Mouse (Mus musculus): Measurements from ENCODE around the gene Ly6g6f.
A peak's percentile ranks its signal among the peaks of the same experiment; 100 is the strongest.
"Not testable (repeated sequence)": the region's sequence is repeated elsewhere in the genome, so short reads cannot be mapped to it uniquely, and the experiment has no call there.

Ly6g6f gene

GRCm38 (mm10) chr17:35052271-35052798 is 33.1 kb downstream of the Ly6g6f start:
- DNase-seq (ENCODE audit: inconsistent ontology term): no peak

- peak; percentile 95 for DNase-seq (ENCODE audit: inconsistent ontology term)
Observed at GRCm38 (mm10) chr17:35051156-35052086, 34.0 kb downstream of the Ly6g6f start.

DNA sequence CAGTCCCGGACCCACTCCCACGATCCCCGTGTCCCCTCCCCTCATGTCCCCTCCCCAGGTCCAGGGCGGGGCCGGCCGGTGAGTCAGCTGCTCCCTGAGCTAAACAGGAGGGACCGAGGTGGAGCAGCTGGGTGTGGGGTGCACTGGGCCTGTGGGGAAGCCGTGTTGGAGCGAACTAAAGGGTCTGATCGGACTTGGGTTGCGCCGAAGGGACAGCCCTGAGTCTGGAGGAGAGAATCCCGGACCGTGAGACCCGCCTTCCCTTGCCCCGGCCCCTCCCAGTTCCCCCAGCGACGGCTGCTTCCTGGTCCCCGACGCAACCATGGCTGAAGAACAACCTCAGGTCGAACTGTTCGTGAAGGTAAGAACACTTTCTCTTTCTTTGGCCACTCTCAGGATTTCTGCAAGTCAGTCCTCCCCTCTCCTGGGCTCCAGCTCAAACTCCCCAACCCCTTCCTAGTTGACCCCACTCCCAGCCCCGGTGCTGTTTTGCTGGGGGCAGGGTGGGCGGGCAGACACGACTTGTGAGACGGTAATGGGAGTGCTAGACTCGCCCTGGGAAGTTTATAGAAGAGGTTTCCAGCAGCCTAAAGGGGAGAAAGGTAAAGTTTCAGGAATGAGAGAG is 35.2 kb downstream of the Ly6g6f start:
- peak; percentile 80 for DNase-seq (ENCODE audit: inconsistent ontology term)

- peak; percentile 67 for DNase-seq (ENCODE audit: inconsistent ontology term)
Observed at GRCm38 (mm10) chr17:35049561-35050016, 35.8 kb downstream of the Ly6g6f start, which contains the start of gene Clic1. Gene Clic1, plus strand, starts transcription at chr17:35049966.

DNA sequence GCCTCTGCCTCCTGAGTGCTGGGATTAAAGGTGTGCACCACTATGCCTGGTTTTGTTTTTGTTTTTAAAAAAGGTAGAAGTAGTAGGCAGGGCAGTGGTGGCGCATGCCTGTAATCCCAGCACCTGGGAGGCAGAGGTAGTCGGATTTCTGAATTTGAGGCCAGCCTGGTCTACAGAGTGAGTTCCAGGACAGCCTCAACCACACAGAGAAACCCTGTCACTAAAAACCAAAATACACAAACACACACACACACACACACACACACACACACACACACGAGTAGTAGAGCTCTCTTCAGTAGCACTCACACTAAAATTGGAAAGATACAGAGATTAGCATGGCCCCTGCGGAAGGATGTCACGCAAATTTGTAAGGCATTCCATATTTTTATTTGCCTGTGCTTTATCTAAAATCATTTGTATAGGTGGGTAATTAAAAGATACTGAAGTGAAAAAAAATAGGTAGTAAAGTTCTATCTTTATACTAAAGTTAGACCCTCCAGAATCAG is 36.4 kb downstream of the Ly6g6f start:
- DNase-seq (ENCODE audit: inconsistent ontology term): no peak

DNA sequence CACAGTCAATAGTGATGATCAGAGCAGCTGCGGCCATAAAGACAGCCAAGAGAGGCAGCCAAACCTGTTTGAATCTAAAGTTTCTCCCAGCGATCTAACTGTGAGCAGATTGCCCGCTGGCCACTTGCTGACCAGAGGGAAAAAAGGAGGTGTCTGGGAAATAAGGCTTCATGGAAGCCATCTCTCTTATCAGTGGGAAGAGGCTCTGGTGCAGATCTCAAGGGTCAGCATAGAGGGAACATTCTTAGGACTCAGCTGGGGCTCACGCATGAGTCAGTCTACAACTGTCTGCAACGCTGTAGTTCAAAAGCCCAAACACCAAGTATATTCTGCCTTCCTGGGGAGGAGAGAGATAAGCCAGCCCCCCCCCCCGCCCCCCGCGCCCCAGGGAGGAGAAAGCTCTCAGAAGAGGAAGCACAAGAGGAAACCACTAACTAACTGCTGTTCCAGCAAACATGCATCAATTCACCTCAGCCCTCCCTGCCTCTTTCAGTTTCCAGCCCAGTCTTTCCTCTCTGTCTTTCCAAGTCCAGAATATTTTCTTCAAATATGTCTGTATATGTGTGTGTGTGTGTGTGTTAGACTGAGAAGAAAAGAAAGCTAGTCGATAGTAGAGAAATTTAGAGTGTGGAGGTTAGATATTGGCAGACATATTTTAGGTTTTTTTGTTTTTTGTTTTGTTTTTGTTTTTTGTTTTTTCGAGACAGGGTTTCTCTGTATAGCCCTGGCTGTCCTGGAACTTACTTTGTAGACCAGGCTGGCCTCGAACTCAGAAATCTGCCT is 37.1 kb downstream of the Ly6g6f start:
- no peak for DNase-seq (ENCODE audit: inconsistent ontology term)

DNA sequence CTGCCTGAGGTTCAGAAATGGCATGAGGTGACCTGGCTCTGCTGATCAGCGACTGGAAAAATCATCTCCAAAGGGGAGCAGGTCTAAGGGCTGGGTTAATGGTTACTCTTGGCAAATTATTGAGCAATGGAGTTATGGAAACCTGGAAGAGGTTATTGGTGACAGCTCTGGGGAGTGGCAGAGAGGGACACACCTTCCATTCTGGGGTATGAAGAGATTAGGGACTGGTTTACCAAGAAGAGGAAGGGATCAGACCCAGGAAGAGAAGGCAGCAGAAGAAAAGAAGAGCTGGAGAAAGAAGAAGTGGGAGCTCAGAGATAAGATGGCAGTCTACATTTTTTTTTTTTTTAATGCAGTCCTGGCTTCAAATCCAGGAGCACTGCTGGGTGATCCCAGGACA is 37.7 kb downstream of the Ly6g6f start:
- DNase-seq (ENCODE audit: inconsistent ontology term): no peak

DNA sequence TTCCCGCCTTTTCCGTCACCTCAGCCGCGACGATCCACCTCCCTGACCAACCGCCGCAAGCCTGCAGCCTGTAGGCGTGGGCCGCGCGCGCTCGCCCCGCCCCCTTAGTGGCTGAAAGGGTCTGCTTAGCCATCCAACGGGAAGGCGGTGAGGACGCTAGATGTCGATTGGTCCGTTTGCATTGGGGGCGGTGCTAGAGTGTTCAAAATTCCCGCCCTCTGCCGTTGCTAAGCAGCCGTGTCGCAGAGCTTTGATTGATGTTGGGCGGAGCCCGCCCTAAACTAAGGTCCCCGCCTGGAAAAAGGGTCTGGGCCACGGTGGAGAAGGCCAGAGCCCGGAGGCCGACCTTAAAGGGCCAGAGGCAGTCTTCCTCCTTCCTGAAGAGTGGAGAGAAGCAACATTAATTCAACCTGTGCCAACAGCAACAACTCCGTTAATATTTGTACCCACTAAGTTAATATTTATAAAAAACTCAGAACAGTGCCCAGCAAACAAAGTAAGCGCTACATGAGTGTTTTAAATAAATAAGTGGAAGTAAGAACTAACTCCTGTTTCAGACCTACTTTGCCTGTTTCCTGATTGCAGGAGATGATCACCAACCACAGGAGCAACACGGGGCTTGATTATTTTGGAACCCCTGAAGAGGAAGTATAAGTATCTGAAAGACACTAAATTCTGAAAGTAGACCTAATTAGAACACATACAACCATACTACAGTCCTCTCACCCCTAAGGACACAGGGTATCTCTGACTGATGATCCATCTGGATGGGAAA is 38.5 kb downstream of the Ly6g6f start, which contains the start of gene Msh5:
TSS of gene Msh5 (minus strand) at position 65 of the 775 bp plus-strand sequence.
- peak; percentile 100 for DNase-seq (ENCODE audit: inconsistent ontology term)

- no peak for DNase-seq (ENCODE audit: inconsistent ontology term)
Observed at GRCm38 (mm10) chr17:35045807-35046680, 39.4 kb downstream of the Ly6g6f start.

GRCm38 (mm10) chr17:35044904-35045806 is 40.3 kb downstream of the Ly6g6f start:
- DNase-seq (ENCODE audit: inconsistent ontology term): peak; percentile 71

DNA sequence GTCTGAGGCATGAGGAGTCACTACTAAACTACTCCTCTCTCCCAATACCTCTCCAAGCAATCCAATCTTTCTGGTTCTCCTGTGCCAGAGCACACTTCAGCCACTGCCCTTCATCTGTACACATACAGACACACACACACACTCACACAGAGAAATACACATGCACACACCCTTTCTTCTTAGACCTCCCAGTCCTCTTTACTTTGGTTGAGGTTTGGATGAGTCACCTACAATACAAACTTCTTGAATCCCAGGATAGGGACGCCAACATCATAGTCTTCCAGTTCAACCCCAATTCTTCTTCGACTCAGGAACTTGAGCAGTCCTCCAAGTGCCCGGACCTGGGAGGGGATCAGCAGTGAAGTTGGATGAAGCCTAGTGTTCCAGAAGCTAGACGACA is 41.6 kb downstream of the Ly6g6f start:
- DNase-seq (ENCODE audit: inconsistent ontology term): no peak

GRCm38 (mm10) chr17:35039121-35039873 is 46.1 kb downstream of the Ly6g6f start:
- no peak for DNase-seq (ENCODE audit: inconsistent ontology term)

DNA sequence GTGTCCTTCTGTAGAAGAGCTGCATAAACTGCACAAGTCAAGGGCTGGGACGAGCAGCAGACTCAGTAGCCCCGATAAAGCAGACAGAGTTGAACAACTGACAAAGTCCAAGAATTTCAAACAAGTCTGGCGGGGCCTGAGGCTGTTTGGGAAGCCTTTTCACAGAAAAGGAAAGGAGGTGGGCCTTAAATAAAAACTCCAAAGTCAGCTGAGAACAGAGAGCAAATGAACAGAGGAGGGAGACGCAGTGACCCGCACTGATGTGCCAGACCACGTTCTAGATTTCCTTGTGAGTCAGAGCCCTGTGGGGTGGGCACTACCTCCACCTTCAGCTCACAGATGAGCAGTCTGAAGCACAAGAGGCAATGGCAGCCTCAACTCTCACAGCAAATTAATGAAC is 50.5 kb downstream of the Ly6g6f start:
- no peak for DNase-seq (ENCODE audit: inconsistent ontology term)

DNA sequence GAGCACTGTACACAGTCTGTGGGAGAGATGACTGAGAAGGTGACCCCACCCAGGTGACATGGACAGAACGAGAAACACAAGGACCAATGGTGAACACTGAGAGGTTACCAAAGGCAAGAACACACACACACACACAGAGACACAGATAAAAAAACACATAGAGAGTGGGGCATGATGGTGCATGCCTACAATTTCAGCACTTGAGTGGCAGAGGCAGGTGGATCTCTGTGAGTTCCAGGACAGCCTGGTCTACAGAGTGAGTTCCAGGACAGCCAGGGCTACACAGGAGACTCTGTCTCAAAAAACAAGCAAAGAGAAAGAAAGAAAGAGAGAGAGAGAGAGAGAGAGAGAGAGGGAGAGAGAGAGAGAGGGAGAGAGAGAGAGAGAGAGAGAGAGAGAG is 51.7 kb downstream of the Ly6g6f start:
- DNase-seq (ENCODE audit: inconsistent ontology term): not testable (repeated sequence)

- DNase-seq (ENCODE audit: inconsistent ontology term): no peak
Observed at GRCm38 (mm10) chr17:35032323-35032870, 53.0 kb downstream of the Ly6g6f start.

DNA sequence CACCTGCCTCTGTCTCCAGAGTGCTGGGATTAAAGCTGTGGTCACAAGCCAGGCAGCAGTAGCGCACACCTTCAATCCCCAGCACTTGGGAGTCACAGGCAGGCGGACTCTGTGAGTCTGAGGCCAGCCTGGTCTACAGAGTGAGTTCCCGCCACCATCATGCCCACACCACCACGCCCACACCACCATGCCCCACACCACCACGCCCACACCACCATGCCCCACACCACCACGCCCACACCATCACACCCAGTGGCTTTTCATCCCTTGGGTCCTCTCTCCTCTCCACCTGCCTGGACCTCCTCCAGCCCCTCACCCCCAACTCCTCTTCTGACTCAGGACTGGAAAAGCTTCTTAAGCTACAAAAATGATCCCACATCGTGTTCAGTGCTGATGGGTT is 53.5 kb downstream of the Ly6g6f start:
- no peak for DNase-seq (ENCODE audit: inconsistent ontology term)

GRCm38 (mm10) chr17:35031272-35031671 is 54.1 kb downstream of the Ly6g6f start:
- no peak for DNase-seq (ENCODE audit: inconsistent ontology term)

Measured in Muller cell, postnatal 12 days (primary cell).